Mouse (Mus musculus) mammary gland, adult 2 months (tissue): Measurements from ENCODE around the gene Gm47841. TPM values are rescaled to one million over a fixed set of nuclear protein-coding genes. Genes with fewer than 3 reads are reported as not detected.

ENCODE experiments used
- polyA plus RNA-seq: library from polyadenylated mRNA; depleted of rRNA; stranded (reverse); fragments of >200 nt; gene quantifications from 2 replicates; pipeline ENCODE4 v1.2.3, GENCODE M21; 2012; ENCODE audit warnings: low replicate concordance; rRNA removed

Gm47841 gene
- 0.30 and 1.0 TPM in 2 replicates for polyA plus RNA-seq

DNA sequence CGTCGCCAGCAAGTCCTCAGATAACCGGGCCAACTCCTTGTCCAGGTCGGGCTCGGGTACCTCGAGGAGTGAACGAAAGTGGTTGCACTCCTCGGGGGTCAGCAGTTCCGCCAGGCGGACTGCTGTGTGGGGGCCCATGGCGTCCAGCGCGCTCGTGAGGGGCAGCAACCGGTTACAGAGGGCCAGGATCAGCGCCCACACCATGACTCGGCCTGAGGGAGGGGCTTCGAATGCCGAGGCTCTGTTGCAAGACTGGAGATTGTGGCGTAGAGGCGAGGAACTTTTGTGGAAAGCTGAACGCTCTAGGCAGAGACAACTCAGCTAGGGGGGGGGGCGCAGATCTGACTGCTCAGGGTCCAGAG is at the start of gene Gm47841:
Gene Gm47841, minus strand, starts transcription at position 204 of the 362 bp plus-strand sequence.

DNA sequence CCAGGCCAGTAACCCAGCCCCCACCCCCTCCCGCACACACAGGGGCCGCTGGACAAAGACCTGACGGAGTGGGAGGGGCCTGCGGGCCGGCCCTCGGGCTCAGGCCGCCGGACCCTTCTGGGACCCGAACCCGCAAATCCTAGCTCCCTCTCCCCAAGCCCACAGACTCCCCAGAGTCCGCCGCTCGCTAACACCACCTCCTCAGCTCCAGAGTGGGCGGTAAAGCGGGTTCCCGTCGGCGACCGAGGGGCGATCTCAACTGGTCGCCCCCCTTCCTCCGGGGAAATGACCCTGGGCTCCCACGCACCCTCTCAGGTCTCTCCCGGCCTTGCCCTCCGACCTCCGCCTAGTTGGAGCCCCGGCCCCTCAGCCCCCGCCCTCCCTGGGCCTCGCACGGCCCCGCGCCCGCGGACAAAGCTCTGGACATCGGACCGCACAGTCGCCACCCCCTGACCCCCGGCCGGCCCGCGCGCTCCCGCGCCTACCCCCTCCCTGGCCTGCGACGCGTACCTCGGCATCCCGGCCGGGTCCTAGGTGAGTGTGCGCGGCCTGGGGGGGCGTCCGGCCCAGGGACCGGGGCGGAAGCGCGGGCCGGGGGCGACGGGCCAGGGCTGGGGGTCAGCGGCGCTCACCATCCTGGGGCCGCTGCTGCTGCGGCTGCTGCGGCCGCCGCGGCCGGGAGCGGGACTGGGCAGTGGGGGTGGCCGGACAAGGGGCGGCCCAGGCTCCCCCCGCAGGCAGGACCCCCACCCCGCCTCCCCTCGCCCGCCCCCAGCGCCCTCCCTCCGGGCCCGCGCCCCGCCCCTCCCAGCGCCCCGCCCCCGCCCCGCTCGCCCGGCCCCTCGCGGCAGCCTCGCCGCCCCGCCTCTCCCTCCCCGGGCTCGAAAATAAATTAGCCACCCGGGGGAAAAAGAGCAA is 30.9 kb upstream of the Gm47841 start, which contains the start of gene Fignl2:
Gene Fignl2, minus strand, starts transcription at position 755 of the 918 bp plus-strand sequence.

Other genes starting within 250 kb of the Gm47841 start
- 0.52 and 0.91 TPM in 2 replicates for gene Scn8a, start 177.5 kb downstream of the Gm47841 start, polyA plus RNA-seq
- gene Fignl2, start 31.2 kb upstream of the Gm47841 start, polyA plus RNA-seq: 6.8 and 13.7 TPM in 2 replicates
- 0.12 TPM in 1 of 2 replicates, not detected in the other for gene Ankrd33, start 68.4 kb upstream of the Gm47841 start, polyA plus RNA-seq
- 49.7 and 54.4 TPM in 2 replicates for gene Acvrl1, start 81.1 kb upstream of the Gm47841 start, polyA plus RNA-seq
- gene Acvr1b, start 126.7 kb upstream of the Gm47841 start, polyA plus RNA-seq: 30.8 and 31.6 TPM in 2 replicates
- gene Grasp, start 176.8 kb upstream of the Gm47841 start, polyA plus RNA-seq: 7.8 and 21.9 TPM in 2 replicates
- gene Nr4a1, start 206.9 kb upstream of the Gm47841 start, polyA plus RNA-seq: 28.9 and 38.2 TPM in 2 replicates
- gene Atg101, start 236.9 kb upstream of the Gm47841 start, polyA plus RNA-seq: 29.3 and 31.4 TPM in 2 replicates
- 0.62 and 0.76 TPM in 2 replicates for gene 6030408B16Rik, start 245.8 kb upstream of the Gm47841 start, polyA plus RNA-seq